Mouse (Mus musculus) kidney, embryonic 16.5 days (tissue): ENCODE results near the gene Tuba3a. TPM values are rescaled to one million over a fixed set of nuclear protein-coding genes. Genes with fewer than 3 reads are reported as not detected.

Experiments
- ATAC-seq: fragments of 200-750 bp; cut with Nextera tagmentation; 2 replicates; pipeline ENCODE4 v1.8.0; 2017; ENCODE audit warnings: moderate TSS enrichment; ENCODE audit not compliant: low FRiP score, low TSS enrichment
- H3K27ac ChIP-seq: fragments of 300-500 bp; sonication (generic); 2 replicates; pipeline ENCODE4 v1.5.1; 2014; ENCODE audit warnings: low read length
- H3K27me3 ChIP-seq: fragments of 300-500 bp; sonication (generic); 2 replicates; pipeline ENCODE4 v1.6.1; 2014; ENCODE audit warnings: low read length, control low read depth, mixed read lengths; ENCODE audit not compliant: insufficient read depth
- H3K36me3 ChIP-seq: fragments of 300-500 bp; sonication (generic); 2 replicates; pipeline ENCODE4 v1.6.1; 2014; ENCODE audit warnings: low read length, control low read depth, mixed read lengths; ENCODE audit not compliant: insufficient read depth
- H3K4me1 ChIP-seq: fragments of 300-500 bp; sonication (generic); 2 replicates; pipeline ENCODE4 v1.6.1; 2014; ENCODE audit warnings: low read length, control low read depth, mixed read lengths; ENCODE audit not compliant: insufficient read depth
- H3K4me2 ChIP-seq: fragments of 300-500 bp; sonication (generic); replicated peaks from 2 replicates; pipeline ENCODE4 v1.6.1; 2014; ENCODE audit warnings: low read depth, low read length
- H3K4me3 ChIP-seq: fragments of 300-500 bp; sonication (generic); 2 replicates; pipeline ENCODE4 v1.5.1; 2014; ENCODE audit warnings: mild to moderate bottlenecking, low read length
- H3K9ac ChIP-seq: fragments of 300-500 bp; sonication (generic); replicated peaks from 2 replicates; pipeline ENCODE4 v1.6.1; 2014; ENCODE audit warnings: low read length
- H3K9me3 ChIP-seq: fragments of 300-500 bp; sonication (generic); 2 replicates; pipeline ENCODE4 v1.6.1; 2016; ENCODE audit warnings: low read length, control low read depth
- WGBS: fragments of 180-500 bp; shearing (Covaris S2); extraction: QIAGEN DNeasy Blood & Tissue Kit; methylation state at CpG from one replicate; pipeline ENCODE4 v1.1.7; 2014; 5-methylcytosine and 5-hydroxymethylcytosine counted together
- polyA plus RNA-seq: library from polyadenylated mRNA; unstranded; fragments of >200 nt; fragmentation: Nextera tagmentation; extraction: Ambion mirVana; gene quantifications from 2 replicates; pipeline ENCODE4 v1.2.1, GENCODE M21; 2015

Tuba3a gene
- polyA plus RNA-seq, 1 experiment from 2014 or later = 0.65 TPM

- H3K36me3 ChIP-seq = no peaks in the 10 kb centered on the region
- WGBS = 40% methylated on average over 6 of the region's 6 CpGs
- ATAC-seq = no peak
- H3K4me3 ChIP-seq = no peak within 1 kb of the TSS
- H3K27me3 ChIP-seq = no peaks in the 10 kb centered on the region
- H3K4me1 ChIP-seq = peaks cover 15% of the 10 kb centered on the region
- H3K9me3 ChIP-seq = no peaks in the 10 kb centered on the region
- no peak within 1 kb of the TSS for H3K27ac ChIP-seq
- H3K4me2 ChIP-seq = no peak within 1 kb of the TSS
- H3K9ac ChIP-seq = no peak within 1 kb of the TSS
Observed at GRCm38 (mm10) chr6:125236782-125237181, 49.1 kb downstream of the Tuba3a start, which contains the start of gene Cd27. Gene Cd27 (minus strand): TSS chr6:125237010.

- Histone ChIP-seq H3K9ac (no peak overlapping the region), H3K4me3 (no peak overlapping the region), H3K4me2 (no peak overlapping the region), H3K27me3 (no peaks in the 10 kb centered on the region), H3K27ac (no peak overlapping the region), H3K9me3 (no peaks in the 10 kb centered on the region), H3K36me3 (no peaks in the 10 kb centered on the region), H3K4me1 (peaks cover 19% of the 10 kb centered on the region)
- 55% methylated on average over 6 of the region's 6 CpGs for WGBS
- ATAC-seq = no peak
Observed at GRCm38 (mm10) chr6:125236341-125236740, 49.5 kb downstream of the Tuba3a start.

GRCm38 (mm10) chr6:125234520-125234828 is 51.4 kb downstream of the Tuba3a start:
- Histone ChIP-seq H3K27me3 (no peaks in the 10 kb centered on the region), H3K4me1 (peaks cover 25% of the 10 kb centered on the region), H3K4me2 (no peak overlapping the region), H3K9me3 (no peaks in the 10 kb centered on the region), H3K4me3 (no peak overlapping the region), H3K9ac (no peak overlapping the region), H3K27ac (no peak overlapping the region), H3K36me3 (no peaks in the 10 kb centered on the region)
- WGBS = 62% methylated on average over 5 of the region's 5 CpGs
- ATAC-seq = no peak

DNA sequence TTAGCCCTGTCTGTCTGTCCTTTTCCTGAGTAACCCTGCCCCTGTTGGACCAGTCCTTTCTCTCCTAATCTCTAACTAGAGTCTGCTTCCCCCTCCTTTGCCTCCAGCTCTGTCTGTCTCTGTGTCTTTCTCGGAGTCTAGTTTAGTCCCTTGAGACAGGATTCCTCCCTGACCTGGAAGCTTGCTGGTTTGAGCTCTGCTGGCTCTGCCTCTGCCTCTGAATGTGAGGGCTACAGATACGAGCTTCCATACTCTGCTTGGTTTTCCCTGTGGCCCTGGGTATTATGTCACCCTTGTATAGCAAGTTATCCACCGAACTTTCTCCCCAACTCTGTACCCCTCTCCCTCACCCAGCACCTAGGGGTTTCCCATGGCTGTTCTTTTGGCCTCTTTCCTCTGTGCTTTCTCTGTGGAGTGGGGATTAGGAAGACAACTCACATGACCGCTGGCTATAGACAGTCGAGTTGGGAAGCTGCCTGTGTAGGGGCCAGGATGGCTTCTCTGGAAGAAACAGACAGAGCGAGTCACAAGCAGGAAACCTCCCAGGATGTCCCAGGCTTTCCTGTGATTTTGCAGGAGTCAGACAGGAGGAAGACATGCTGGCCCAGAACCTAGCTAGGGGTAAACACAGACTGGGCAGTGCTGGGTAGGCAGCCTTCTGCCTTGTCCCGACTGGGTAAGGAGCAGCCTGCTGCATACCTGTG is 51.9 kb downstream of the Tuba3a start:
- ATAC-seq = no peak
- Histone ChIP-seq H3K4me3 (no peak overlapping the region), H3K9ac (no peak overlapping the region), H3K9me3 (no peaks in the 10 kb centered on the region), H3K36me3 (no peaks in the 10 kb centered on the region), H3K27me3 (no peaks in the 10 kb centered on the region), H3K4me2 (no peak overlapping the region), H3K4me1 (peaks cover 25% of the 10 kb centered on the region), H3K27ac (no peak overlapping the region)
- 68% methylated on average over 7 of the region's 7 CpGs for WGBS

GRCm38 (mm10) chr6:125232516-125232915 is 53.3 kb downstream of the Tuba3a start:
- Histone ChIP-seq H3K9ac (no peak overlapping the region; the same call in 1 of the 2 replicates), H3K4me3 (no peak overlapping the region), H3K27me3 (no peaks in the 10 kb centered on the region), H3K27ac (no peak overlapping the region), H3K4me2 (no peak overlapping the region), H3K9me3 (no peaks in the 10 kb centered on the region), H3K4me1 (peaks cover 22% of the 10 kb centered on the region), H3K36me3 (no peaks in the 10 kb centered on the region)
- ATAC-seq = no peak
- WGBS = 82% methylated on average over 6 of the region's 6 CpGs

DNA sequence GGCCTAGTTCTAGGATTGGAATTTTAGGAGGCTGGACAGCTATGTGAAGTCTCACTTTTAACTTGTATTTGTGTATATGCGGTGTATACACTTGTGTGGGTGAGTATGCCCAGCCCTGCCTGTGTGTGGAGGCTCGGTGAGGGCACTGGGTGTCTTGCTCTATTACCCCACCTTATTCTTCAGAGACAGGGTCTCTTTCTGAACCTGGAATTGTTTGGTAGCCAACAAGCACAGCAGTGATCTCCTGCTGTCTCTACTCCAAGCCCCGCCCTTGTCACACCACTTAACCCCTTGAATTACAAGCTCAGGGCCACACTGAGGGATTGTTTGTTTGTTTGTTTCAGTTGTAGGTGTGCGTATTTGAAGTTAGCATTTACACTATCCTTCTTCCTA is 53.8 kb downstream of the Tuba3a start:
- Histone ChIP-seq H3K36me3 (no peaks in the 10 kb centered on the region), H3K27ac (peak overlapping the region; percentile 54), H3K4me3 (peak overlapping the region; percentile 55), H3K4me2 (peak overlapping the region; percentile 86), H3K9me3 (no peaks in the 10 kb centered on the region), H3K27me3 (no peaks in the 10 kb centered on the region), H3K4me1 (peaks cover 22% of the 10 kb centered on the region), H3K9ac (peak overlapping the region; percentile 76)
- ATAC-seq = peak; percentile 24; the same call in 1 of the 2 replicates
- 53% methylated on average over 4 of the region's 4 CpGs for WGBS

- H3K9ac ChIP-seq = peak within 1 kb of the TSS; percentile 76
- ATAC-seq = peak; percentile 66
- no peaks in the 10 kb centered on the region for H3K27me3 ChIP-seq
- H3K4me1 ChIP-seq = peaks cover 19% of the 10 kb centered on the region
- peak within 1 kb of the TSS; percentile 86 for H3K4me2 ChIP-seq
- 4% methylated on average over 16 of the region's 16 CpGs for WGBS
- no peaks in the 10 kb centered on the region for H3K9me3 ChIP-seq
- peak within 1 kb of the TSS; percentile 55 for H3K4me3 ChIP-seq
- no peaks in the 10 kb centered on the region for H3K36me3 ChIP-seq
- peak within 1 kb of the TSS; percentile 54 for H3K27ac ChIP-seq
Observed at GRCm38 (mm10) chr6:125231117-125232044, 54.5 kb downstream of the Tuba3a start, which contains the start of gene Tapbpl. Gene Tapbpl (minus strand): TSS chr6:125231860.

DNA sequence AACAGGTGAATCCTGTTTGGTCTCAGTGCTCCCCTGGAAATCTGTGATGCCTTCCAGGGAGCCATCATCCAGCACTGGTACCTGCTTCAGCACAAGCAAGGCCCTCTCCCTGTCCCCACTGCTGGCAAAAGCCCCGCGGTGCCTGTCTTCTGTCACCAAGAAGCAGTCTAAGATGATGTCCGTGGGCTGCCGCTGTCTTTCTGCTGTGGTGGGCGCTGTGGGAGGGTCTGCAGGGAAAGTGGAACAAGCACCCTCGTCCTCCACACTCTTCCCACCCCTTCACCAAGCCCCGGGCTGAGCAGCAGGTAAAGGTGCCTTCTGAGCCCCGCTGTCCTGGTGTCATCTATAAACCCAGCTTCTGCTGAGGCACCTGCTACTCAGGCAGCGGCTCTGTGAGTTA is 55.3 kb downstream of the Tuba3a start:
- H3K27ac ChIP-seq = no peak overlapping the region
- 60% methylated on average over 9 of the region's 9 CpGs for WGBS
- H3K9me3 ChIP-seq = no peaks in the 10 kb centered on the region
- no peak overlapping the region for H3K4me3 ChIP-seq
- H3K4me1 ChIP-seq = peaks cover 18% of the 10 kb centered on the region
- no peak overlapping the region for H3K9ac ChIP-seq
- no peaks in the 10 kb centered on the region for H3K36me3 ChIP-seq
- ATAC-seq = no peak
- peak overlapping the region; percentile 86; the same call in 1 of the 2 replicates for H3K4me2 ChIP-seq
- no peaks in the 10 kb centered on the region for H3K27me3 ChIP-seq
